Mouse (Mus musculus): Measurements from ENCODE around the gene Krt81. TPM values are rescaled to one million over a fixed set of nuclear protein-coding genes. Genes with fewer than 3 reads are reported as not detected.

Gene Krt81
- 1 to 10 TPM; 1.5 to 2.8 TPM for total RNA-seq (2023)

DNA sequence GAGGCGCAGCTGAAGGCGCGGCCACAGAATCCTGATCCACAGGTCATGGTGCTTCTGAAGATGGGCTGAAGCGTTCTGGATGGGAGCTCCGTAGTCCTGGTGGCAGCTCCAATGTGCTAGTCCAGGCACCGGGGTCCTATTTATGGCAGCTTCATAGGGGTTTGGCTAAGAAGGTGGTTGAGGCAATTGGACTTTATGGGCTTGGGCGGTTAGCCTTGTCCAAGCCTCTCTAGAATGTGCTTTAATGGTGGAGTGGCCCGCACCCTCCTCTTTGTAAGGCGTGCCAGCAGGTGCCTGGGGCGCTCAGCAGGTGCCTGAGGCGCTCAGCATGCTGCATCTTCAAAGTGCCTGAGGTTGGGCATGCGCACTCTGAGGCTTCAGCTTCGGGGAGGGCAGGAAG, at the start of gene Krt81:
TSS of gene Krt81 (minus strand) at position 101 of the 400 bp plus-strand sequence.

DNA sequence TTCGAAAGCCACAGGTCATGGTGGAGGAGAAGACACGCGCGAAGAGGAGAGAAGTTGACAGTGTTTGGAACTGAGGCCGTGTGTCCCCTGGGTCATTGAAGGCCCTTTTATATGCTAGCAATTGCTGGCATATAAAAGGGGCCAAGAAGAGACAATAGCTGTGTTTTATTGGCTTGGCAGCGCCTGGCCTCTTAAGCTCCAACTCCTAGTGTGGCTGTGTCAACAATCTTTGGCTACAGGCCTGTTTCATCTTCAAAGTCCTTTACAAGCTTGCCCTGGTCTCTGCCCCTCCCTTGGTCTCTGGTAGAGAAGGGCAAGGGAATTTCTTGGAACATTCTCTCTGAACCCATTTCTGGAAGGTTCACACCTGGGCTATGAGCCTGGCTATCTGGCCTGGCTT, 27.9 kb upstream of the Krt81 start, which contains the start of gene Krt83:
TSS of gene Krt83 (minus strand) at position 82 of the 400 bp plus-strand sequence.

GRCm38 (mm10) chr15:101472952-101473528, 9.5 kb upstream of the Krt81 start, which contains the start of gene Krt86:
Krt86 (plus strand) TSS chr15:101473478.

GRCm38 (mm10) chr15:101447444-101447843, 16.1 kb downstream of the Krt81 start, which contains the start of gene Krt88:
Krt88 (plus strand) TSS chr15:101447744.

DNA sequence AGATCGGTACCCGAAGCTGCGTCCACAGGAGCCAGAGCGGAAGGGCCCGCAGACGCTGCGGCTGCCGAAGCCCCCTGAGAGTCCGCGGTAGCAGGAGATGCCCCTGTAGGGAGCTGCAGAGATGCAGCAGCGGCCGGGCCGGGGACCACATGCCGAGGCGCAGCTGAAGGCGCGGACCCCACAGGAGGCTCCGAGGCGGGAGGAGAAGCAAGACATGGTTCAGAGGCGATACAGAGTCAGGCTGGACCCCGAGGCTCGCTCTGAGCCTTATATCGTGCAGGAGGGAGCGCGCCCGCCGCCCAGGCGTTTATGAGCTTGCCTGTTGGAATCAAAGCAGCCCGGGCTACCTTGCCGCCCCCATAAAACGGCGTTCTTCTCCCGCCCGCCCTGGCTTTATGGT, 25.0 kb downstream of the Krt81 start, which contains the start of gene Krt87:
TSS of gene Krt87 (minus strand) at position 250 of the 400 bp plus-strand sequence.

DNA sequence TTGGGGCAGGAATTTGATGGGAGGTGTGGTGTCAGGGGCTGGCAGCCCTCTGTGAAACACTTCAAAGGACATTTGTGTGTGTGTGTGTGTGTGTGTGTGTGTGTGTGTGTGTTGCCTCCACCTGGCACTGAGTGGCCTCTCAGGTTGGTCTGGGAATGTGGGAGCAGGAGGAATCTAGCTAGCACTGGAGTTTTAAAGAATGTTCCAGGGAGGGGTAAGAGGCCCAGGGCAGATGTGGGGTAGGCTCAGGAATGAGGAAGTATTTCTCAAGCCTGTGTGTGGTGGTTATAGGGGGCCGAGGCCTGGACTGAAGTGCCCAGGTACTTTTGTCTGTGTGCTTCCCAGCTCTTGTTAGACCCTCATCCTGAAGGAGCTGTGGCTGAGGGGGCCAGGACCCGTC, 52.8 kb downstream of the Krt81 start, which contains the start of gene Krt7:
TSS of gene Krt7 (plus strand) at position 269 of the 400 bp plus-strand sequence.

Other genes starting within 250 kb of the Krt81 start
- gene Grasp, start 239.6 kb downstream of the Krt81 start, total RNA-seq (2023), result 1 to 10 TPM; 1.3 to 2.9 TPM
- gene Nr4a1, start 209.5 kb downstream of the Krt81 start, total RNA-seq (2023), result 100 to 1,000 TPM; 104 to 130 TPM
- 10 to 100 TPM; 54.9 to 57.1 TPM for gene Atg101, start 179.5 kb downstream of the Krt81 start, total RNA-seq (2023)
- gene 6030408B16Rik, start 170.5 kb downstream of the Krt81 start, total RNA-seq (2023), result under 1 TPM; 0.24 to 0.31 TPM
- 10 to 100 TPM; 24.2 to 32.4 TPM for gene Krt80, start 93.6 kb downstream of the Krt81 start, total RNA-seq (2023)
- gene Krt7, start 52.7 kb downstream of the Krt81 start, total RNA-seq (2023), result 1 to 10 TPM; 3.9 to 4.6 TPM
- gene Krt87, start 24.9 kb downstream of the Krt81 start, total RNA-seq (2023), result not detected
- gene Krt88, start 16.0 kb downstream of the Krt81 start, total RNA-seq (2023), result not detected
- gene Krt86, start 9.7 kb upstream of the Krt81 start, total RNA-seq (2023), result 1 to 10 TPM; 6.0 to 6.8 TPM
- 10 to 100 TPM; 27.0 to 28.1 TPM for gene Krt83, start 27.8 kb upstream of the Krt81 start, total RNA-seq (2023)
- gene Gm49425, start 53.5 kb upstream of the Krt81 start, total RNA-seq (2023), result not detected
- not detected for gene Krt84, start 69.1 kb upstream of the Krt81 start, total RNA-seq (2023)
- gene Krt82, start 86.9 kb upstream of the Krt81 start, total RNA-seq (2023), result not detected
- not detected for gene Krt90, start 99.2 kb upstream of the Krt81 start, total RNA-seq (2023)
- under 1 TPM; 0.73 to 0.76 TPM for gene Krt75, start 110.2 kb upstream of the Krt81 start, total RNA-seq (2023)
- not detected for gene Gm5414, start 164.4 kb upstream of the Krt81 start, total RNA-seq (2023)
- not detected for gene Gm5478, start 183.6 kb upstream of the Krt81 start, total RNA-seq (2023)
- not detected for gene Krt6b, start 216.5 kb upstream of the Krt81 start, total RNA-seq (2023)
- gene Krt6a, start 230.6 kb upstream of the Krt81 start, total RNA-seq (2023), result not detected
- not detected for gene Krt5, start 249.1 kb upstream of the Krt81 start, total RNA-seq (2023)